Mouse (Mus musculus): ENCODE data around the gene Pop4. TPM values are rescaled to one million over a fixed set of nuclear protein-coding genes. Genes with fewer than 3 reads are reported as not detected.

Pop4 gene
- 16.6 and 21.4 TPM in 2 replicates for polyA plus RNA-seq (2012; rRNA removed; ENCODE audit: low replicate concordance)

DNA sequence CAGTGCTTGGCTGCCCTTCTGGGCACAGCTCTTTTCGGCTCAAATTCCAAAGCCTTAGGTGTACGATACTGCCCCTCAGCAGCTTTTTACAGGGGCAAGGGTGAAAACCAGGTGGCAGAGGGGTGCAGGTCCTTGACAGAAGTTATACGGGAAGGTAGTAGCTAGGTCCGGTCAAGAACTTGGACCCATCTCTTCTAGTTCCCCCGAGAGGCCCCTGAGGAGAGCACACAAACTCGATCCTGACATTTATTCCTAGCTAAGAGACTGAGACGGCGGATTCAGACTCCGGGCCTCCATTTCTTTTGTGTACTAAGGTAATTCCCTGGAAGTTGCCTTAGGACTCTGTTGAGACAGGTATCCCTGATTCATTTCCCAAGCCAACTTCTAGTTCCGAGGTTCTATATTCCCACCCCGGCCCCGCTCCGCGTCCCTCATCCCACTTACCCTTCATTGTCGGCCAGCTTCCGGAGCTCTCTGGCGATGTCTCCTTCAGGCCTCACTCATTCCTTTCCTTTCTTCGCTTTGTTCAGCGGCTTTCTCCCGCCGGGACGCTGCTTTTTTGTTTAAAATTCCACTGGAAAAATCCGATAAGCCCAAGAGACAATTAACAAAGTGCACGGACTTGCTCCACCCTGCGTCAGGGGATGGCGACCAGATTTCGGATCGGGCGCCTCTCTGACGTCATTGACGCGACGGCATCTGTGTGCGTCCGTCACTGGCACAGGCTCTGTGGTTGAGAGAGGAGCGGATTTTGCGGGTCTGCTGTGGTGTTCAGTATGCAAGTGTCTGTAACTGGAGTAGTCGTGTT lies at the start of gene Pop4:
Gene Pop4 (minus strand): TSS at position 721 of the 808 bp plus-strand sequence.

DNA sequence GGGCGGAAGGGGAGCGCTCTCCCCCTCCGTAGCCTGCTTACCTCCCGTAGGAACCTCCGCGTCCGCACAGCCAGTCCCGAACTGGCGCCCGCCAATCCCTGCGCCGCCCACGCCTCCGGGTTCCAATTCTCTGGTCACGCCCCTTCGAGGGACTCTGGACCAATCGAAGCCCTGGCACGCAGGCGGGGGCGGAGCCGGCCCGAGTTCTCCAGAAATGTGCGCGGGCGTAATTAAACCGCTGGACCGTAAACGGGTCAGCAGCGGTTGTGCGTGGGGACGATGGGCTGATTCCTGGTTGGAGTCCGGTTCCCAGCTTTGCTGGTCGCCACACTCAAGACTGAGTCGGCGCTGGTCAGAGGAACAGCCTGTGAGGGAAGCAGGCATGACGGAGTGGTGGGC lies 43.3 kb downstream of the Pop4 start, which contains the start of gene Plekhf1:
Gene Plekhf1 (minus strand): TSS at position 117 of the 399 bp plus-strand sequence.

Other genes with a start within 250 kb of the Pop4 start
- gene Uri1, start 247.9 kb downstream of the Pop4 start, polyA plus RNA-seq (2012; rRNA removed; ENCODE audit: low replicate concordance): 7.7 and 12.0 TPM in 2 replicates
- 7.2 and 8.3 TPM in 2 replicates for gene Ccne1, start 163.9 kb downstream of the Pop4 start, polyA plus RNA-seq (2012; rRNA removed; ENCODE audit: low replicate concordance)
- 49.0 and 91.8 TPM in 2 replicates for gene 1600014C10Rik, start 88.2 kb downstream of the Pop4 start, polyA plus RNA-seq (2012; rRNA removed; ENCODE audit: low replicate concordance)
- gene Plekhf1, start 43.4 kb downstream of the Pop4 start, polyA plus RNA-seq (2012; rRNA removed; ENCODE audit: low replicate concordance): 4.6 and 7.0 TPM in 2 replicates

Measured in subcutaneous adipose tissue, adult 2 months (tissue).